Mouse (Mus musculus): ENCODE data around the gene Scn7a. TPM values are rescaled to one million over a fixed set of nuclear protein-coding genes. Genes with fewer than 3 reads are reported as not detected.

Gene Scn7a
- 0.11 and 0.14 TPM in 2 replicates for polyA plus RNA-seq (2015; fragmentation: Nextera tagmentation; extraction: Ambion mirVana)

- H3K27me3 ChIP-seq, result no peaks in the 10 kb centered on the region
- H3K9ac ChIP-seq, result no peak within 1 kb of the TSS
- no peak within 1 kb of the TSS for H3K4me2 ChIP-seq (replicated peaks)
- WGBS, result 35% methylated on average over 6 of the region's 6 CpGs
- H3K4me1 ChIP-seq, result no peaks in the 10 kb centered on the region
- H3K4me3 ChIP-seq, result no peak within 1 kb of the TSS
- no peaks in the 10 kb centered on the region for H3K36me3 ChIP-seq
- H3K27ac ChIP-seq, result no peak within 1 kb of the TSS
- ATAC-seq (ENCODE audit: low FRiP score, low read depth), result no peak
- H3K9me3 ChIP-seq, result no peaks in the 10 kb centered on the region
Measured at GRCm38 (mm10) chr2:66784765-66785164, at the start of gene Scn7a. Gene Scn7a, minus strand, starts transcription at chr2:66784914.

GRCm38 (mm10) chr2:66827729-66828128, 43.0 kb upstream of the Scn7a start:
- no peak overlapping the region for H3K9ac ChIP-seq
- no peaks in the 10 kb centered on the region for H3K9me3 ChIP-seq
- H3K27me3 ChIP-seq, result no peaks in the 10 kb centered on the region
- ATAC-seq (ENCODE audit: low FRiP score, low read depth), result no peak
- no peak overlapping the region for H3K27ac ChIP-seq
- H3K36me3 ChIP-seq, result no peaks in the 10 kb centered on the region
- H3K4me3 ChIP-seq, result no peak overlapping the region
- 72% methylated on average over 1 of the region's 1 CpGs for WGBS
- H3K4me1 ChIP-seq, result no peaks in the 10 kb centered on the region
- no peak overlapping the region for H3K4me2 ChIP-seq (replicated peaks)

- no peak overlapping the region for H3K4me3 ChIP-seq
- no peaks in the 10 kb centered on the region for H3K27me3 ChIP-seq
- H3K4me1 ChIP-seq, result no peaks in the 10 kb centered on the region
- H3K9ac ChIP-seq, result no peak overlapping the region
- 34% methylated on average over 7 of the region's 7 CpGs for WGBS
- H3K27ac ChIP-seq, result no peak overlapping the region
- H3K9me3 ChIP-seq, result no peaks in the 10 kb centered on the region
- no peak overlapping the region for H3K4me2 ChIP-seq (replicated peaks)
- no peaks in the 10 kb centered on the region for H3K36me3 ChIP-seq
- ATAC-seq (ENCODE audit: low FRiP score, low read depth), result no peak; the same call in 1 of the 2 replicates
Measured at GRCm38 (mm10) chr2:66819862-66820559, 35.3 kb upstream of the Scn7a start.

- H3K9ac ChIP-seq, result no peak overlapping the region
- H3K4me3 ChIP-seq, result no peak overlapping the region
- no peaks in the 10 kb centered on the region for H3K9me3 ChIP-seq
- H3K4me1 ChIP-seq, result no peaks in the 10 kb centered on the region
- whole genome bisulfite sequencing, result 50% methylated on average over 4 of the region's 4 CpGs
- H3K27me3 ChIP-seq, result no peaks in the 10 kb centered on the region
- no peak for ATAC-seq (ENCODE audit: low FRiP score, low read depth)
- H3K36me3 ChIP-seq, result no peaks in the 10 kb centered on the region
- H3K4me2 ChIP-seq (replicated peaks), result no peak overlapping the region
- H3K27ac ChIP-seq, result no peak overlapping the region
Measured at GRCm38 (mm10) chr2:66799676-66800249, 15.0 kb upstream of the Scn7a start.

- WGBS, result 69% methylated on average over 1 of the region's 1 CpGs
- no peaks in the 10 kb centered on the region for H3K27me3 ChIP-seq
- H3K27ac ChIP-seq, result no peak overlapping the region
- no peak for ATAC-seq (ENCODE audit: low FRiP score, low read depth)
- H3K4me2 ChIP-seq (replicated peaks), result no peak overlapping the region
- no peak overlapping the region for H3K4me3 ChIP-seq
- no peaks in the 10 kb centered on the region for H3K9me3 ChIP-seq
- H3K36me3 ChIP-seq, result no peaks in the 10 kb centered on the region
- H3K9ac ChIP-seq, result no peak overlapping the region
- no peaks in the 10 kb centered on the region for H3K4me1 ChIP-seq
Measured at GRCm38 (mm10) chr2:66797493-66797892, 12.8 kb upstream of the Scn7a start.

- H3K4me1 ChIP-seq, result no peaks in the 10 kb centered on the region
- 95% methylated on average over 1 of the region's 1 CpGs for WGBS
- no peaks in the 10 kb centered on the region for H3K9me3 ChIP-seq
- H3K27ac ChIP-seq, result no peak overlapping the region
- no peak overlapping the region for H3K4me2 ChIP-seq (replicated peaks)
- H3K36me3 ChIP-seq, result no peaks in the 10 kb centered on the region
- no peaks in the 10 kb centered on the region for H3K27me3 ChIP-seq
- ATAC-seq (ENCODE audit: low FRiP score, low read depth), result no peak
- no peak overlapping the region for H3K9ac ChIP-seq
- no peak overlapping the region for H3K4me3 ChIP-seq
Measured at GRCm38 (mm10) chr2:66791629-66792028, 6.9 kb upstream of the Scn7a start.

- Histone ChIP-seq H3K9ac (no peak overlapping the region), H3K9me3 (no peaks in the 10 kb centered on the region), H3K27me3 (no peaks in the 10 kb centered on the region), H3K27ac (no peak overlapping the region), H3K4me1 (no peaks in the 10 kb centered on the region), H3K36me3 (no peaks in the 10 kb centered on the region), H3K4me3 (no peak overlapping the region), H3K4me2 (replicated peaks) (no peak overlapping the region)
- WGBS, result 87% methylated on average over 2 of the region's 2 CpGs
- no peak for ATAC-seq (ENCODE audit: low FRiP score, low read depth)
Measured at GRCm38 (mm10) chr2:66780884-66781283, 3.8 kb downstream of the Scn7a start.

GRCm38 (mm10) chr2:66767980-66768379, 16.7 kb downstream of the Scn7a start:
- H3K36me3 ChIP-seq, result no peaks in the 10 kb centered on the region
- H3K27ac ChIP-seq, result no peak overlapping the region
- H3K4me1 ChIP-seq, result no peaks in the 10 kb centered on the region
- H3K27me3 ChIP-seq, result no peaks in the 10 kb centered on the region
- no peak overlapping the region for H3K4me2 ChIP-seq (replicated peaks)
- 81% methylated on average over 2 of the region's 2 CpGs for WGBS
- no peak for ATAC-seq (ENCODE audit: low FRiP score, low read depth)
- H3K9me3 ChIP-seq, result no peaks in the 10 kb centered on the region
- no peak overlapping the region for H3K4me3 ChIP-seq
- H3K9ac ChIP-seq, result no peak overlapping the region

- H3K4me2 ChIP-seq (replicated peaks), result no peak overlapping the region
- ATAC-seq (ENCODE audit: low FRiP score, low read depth), result no peak
Measured at GRCm38 (mm10) chr2:66765170-66765569, 19.5 kb downstream of the Scn7a start.

GRCm38 (mm10) chr2:66762905-66763304, 21.8 kb downstream of the Scn7a start:
- no peaks in the 10 kb centered on the region for H3K27me3 ChIP-seq

More at GRCm38 (mm10) chr2:66765170-66765569, 19.5 kb downstream of the Scn7a start:
- no peak overlapping the region for H3K9ac ChIP-seq
- H3K4me3 ChIP-seq, result no peak overlapping the region
- H3K27me3 ChIP-seq, result no peaks in the 10 kb centered on the region
- H3K9me3 ChIP-seq, result no peaks in the 10 kb centered on the region
- H3K4me1 ChIP-seq, result no peaks in the 10 kb centered on the region
- H3K27ac ChIP-seq, result no peak overlapping the region
- no peaks in the 10 kb centered on the region for H3K36me3 ChIP-seq
- WGBS, result 75% methylated on average over 1 of the region's 1 CpGs

GRCm38 (mm10) chr2:66728002-66728401, 56.7 kb downstream of the Scn7a start:
- Histone ChIP-seq H3K36me3 (no peaks in the 10 kb centered on the region), H3K4me1 (no peaks in the 10 kb centered on the region; the same call in 1 of the 2 replicates), H3K27ac (no peak overlapping the region), H3K4me3 (no peak overlapping the region), H3K9ac (no peak overlapping the region), H3K4me2 (replicated peaks) (no peak overlapping the region), H3K27me3 (no peaks in the 10 kb centered on the region), H3K9me3 (no peaks in the 10 kb centered on the region)
- WGBS, result 92% methylated on average over 3 of the region's 3 CpGs
- no peak for ATAC-seq (ENCODE audit: low FRiP score, low read depth)

More at GRCm38 (mm10) chr2:66762905-66763304, 21.8 kb downstream of the Scn7a start:
- H3K9ac ChIP-seq, result no peak overlapping the region
- no peak overlapping the region for H3K4me3 ChIP-seq
- H3K4me1 ChIP-seq, result no peaks in the 10 kb centered on the region
- no peaks in the 10 kb centered on the region for H3K36me3 ChIP-seq
- no peak for ATAC-seq (ENCODE audit: low FRiP score, low read depth)
- no peak overlapping the region for H3K27ac ChIP-seq
- H3K4me2 ChIP-seq (replicated peaks), result no peak overlapping the region
- no peaks in the 10 kb centered on the region for H3K9me3 ChIP-seq

GRCm38 (mm10) chr2:66727585-66727974, 57.1 kb downstream of the Scn7a start:
- Histone ChIP-seq H3K36me3 (no peaks in the 10 kb centered on the region), H3K4me2 (replicated peaks) (no peak overlapping the region), H3K9ac (no peak overlapping the region), H3K27me3 (no peaks in the 10 kb centered on the region), H3K27ac (no peak overlapping the region), H3K9me3 (no peaks in the 10 kb centered on the region), H3K4me1 (no peaks in the 10 kb centered on the region; the same call in 1 of the 2 replicates), H3K4me3 (no peak overlapping the region)
- ATAC-seq (ENCODE audit: low FRiP score, low read depth), result no peak

All from limb, embryonic 13.5 days (tissue).